Mouse (Mus musculus) hindbrain, postnatal 0 days (tissue): ENCODE results near the gene Crkl. TPM values are rescaled to one million over a fixed set of nuclear protein-coding genes. Genes with fewer than 3 reads are reported as not detected.
"Not testable (repeated sequence)": the region's sequence is repeated elsewhere in the genome, so short reads cannot be mapped to it uniquely, and the experiment has no call there.

Source experiments
- ATAC-seq: fragments of 200-750 bp; cut with Nextera tagmentation; 2 replicates; pipeline ENCODE4 v1.8.0; 2017; ENCODE audit warnings: mild to moderate bottlenecking, moderate TSS enrichment, moderate library complexity
- DNase-seq: peaks from one replicate; pipeline ENCODE4 v3.0.0-alpha.2; 2015; ENCODE audit warnings: low spot score
- H3K27ac ChIP-seq: fragments of 300-500 bp; sonication (generic); 2 replicates; pipeline ENCODE4 v1.5.1; 2014; ENCODE audit warnings: mild to moderate bottlenecking
- H3K27me3 ChIP-seq: fragments of 300-500 bp; sonication (generic); 2 replicates; pipeline ENCODE4 v1.6.1; 2014; ENCODE audit warnings: low read length, mixed read lengths; ENCODE audit not compliant: insufficient read depth
- H3K36me3 ChIP-seq: fragments of 300-500 bp; sonication (generic); 2 replicates; pipeline ENCODE4 v1.6.1; 2014; ENCODE audit warnings: low read length, mixed read lengths; ENCODE audit not compliant: insufficient read depth
- H3K4me1 ChIP-seq: fragments of 300-500 bp; sonication (generic); 2 replicates; pipeline ENCODE4 v1.6.1; 2014; ENCODE audit warnings: antibody characterized with exemption, low read length, mixed read lengths; ENCODE audit not compliant: insufficient read depth
- H3K4me2 ChIP-seq: fragments of 300-500 bp; sonication (generic); 2 replicates; pipeline ENCODE4 v1.6.1; 2014; ENCODE audit warnings: low read depth, mild to moderate bottlenecking, low read length, moderate library complexity, mixed read lengths
- H3K4me3 ChIP-seq: fragments of 300-500 bp; sonication (generic); 2 replicates; pipeline ENCODE4 v1.5.1; 2014; ENCODE audit warnings: low read length
- H3K9ac ChIP-seq: fragments of 300-500 bp; sonication (generic); replicated peaks from 2 replicates; pipeline ENCODE4 v1.6.1; 2014; ENCODE audit warnings: mild to moderate bottlenecking, low read length, moderate library complexity, mixed read lengths
- H3K9me3 ChIP-seq: fragments of 300-500 bp; sonication (generic); 2 replicates; pipeline ENCODE4 v1.6.1; 2016; ENCODE audit warnings: low read length, mixed read lengths
- CTCF ChIP-seq: IDR thresholded peaks from 2 replicates; pipeline ENCODE4 v1.5.1; 2016; ENCODE audit warnings: antibody characterized with exemption, control low read depth, low read depth
- WGBS: fragments of 180-500 bp; shearing (Covaris S2); extraction: QIAGEN DNeasy Blood & Tissue Kit; methylation state at CpG from one replicate; pipeline ENCODE4 v1.1.7; 2014; 5-methylcytosine and 5-hydroxymethylcytosine counted together
- polyA plus RNA-seq: library from polyadenylated mRNA; unstranded; fragments of >200 nt; fragmentation: Nextera tagmentation; extraction: Ambion mirVana; gene quantifications from 2 replicates; pipeline ENCODE4 v1.2.1, GENCODE M21; 2015
- total RNA-seq: library from RNA; depleted of rRNA; stranded (reverse); fragments of >200 nt; gene quantifications from 2 replicates; pipeline ENCODE4 v1.2.3, GENCODE M21; 2014

Gene Crkl
- total and polyA plus RNA-seq, 2 experiments from 2014 or later: 68.7 to 83.1 TPM

GRCm38 (mm10) chr16:17496499-17497305 is 44.9 kb downstream of the Crkl start:
- ATAC-seq: peak; percentile 19; the same call in 1 of the 2 replicates

GRCm38 (mm10) chr16:17499249-17499883 is 47.6 kb downstream of the Crkl start:
- DNase-seq (peak; percentile 80), ATAC-seq (peak; percentile 93)
- H3K4me3 ChIP-seq: no peak overlapping the region
- no peaks in the 10 kb centered on the region for H3K9me3 ChIP-seq
- WGBS: 18% methylated on average over 10 of the region's 10 CpGs
- TF ChIP-seq CTCF: no peak
- no peaks in the 10 kb centered on the region for H3K36me3 ChIP-seq
- no peak overlapping the region for H3K9ac ChIP-seq
- H3K27ac ChIP-seq: peak overlapping the region; percentile 45; the same call in 1 of the 2 replicates
- no peaks in the 10 kb centered on the region for H3K27me3 ChIP-seq
- H3K4me2 ChIP-seq: peak overlapping the region; percentile 8; the same call in 1 of the 2 replicates
- peaks cover 14% of the 10 kb centered on the region for H3K4me1 ChIP-seq

More at GRCm38 (mm10) chr16:17496499-17497305, 44.9 kb downstream of the Crkl start:
- Histone ChIP-seq H3K36me3 (no peaks in the 10 kb centered on the region), H3K9me3 (no peaks in the 10 kb centered on the region), H3K4me2 (no peak overlapping the region), H3K4me3 (no peak overlapping the region), H3K27ac (peak overlapping the region; percentile 64), H3K4me1 (peaks cover 14% of the 10 kb centered on the region), H3K27me3 (no peaks in the 10 kb centered on the region), H3K9ac (no peak overlapping the region)
- no peak for TF ChIP-seq CTCF
- DNase-seq: peak; percentile 84
- 27% methylated on average over 2 of the region's 2 CpGs for WGBS

GRCm38 (mm10) chr16:17502681-17503080 is 50.9 kb downstream of the Crkl start:
- 76% methylated on average over 4 of the region's 4 CpGs for WGBS

GRCm38 (mm10) chr16:17507018-17507552 is 55.3 kb downstream of the Crkl start:
- no peak overlapping the region for H3K4me2 ChIP-seq
- WGBS: 85% methylated on average over 5 of the region's 5 CpGs
- ATAC-seq (no peak), DNase-seq (no peak)
- no peaks in the 10 kb centered on the region; the same call in 1 of the 2 replicates for H3K36me3 ChIP-seq
- H3K27ac ChIP-seq: no peak overlapping the region
- TF ChIP-seq CTCF: no peak
- no peaks in the 10 kb centered on the region for H3K9me3 ChIP-seq
- H3K9ac ChIP-seq: no peak overlapping the region
- no peak overlapping the region for H3K4me3 ChIP-seq
- peaks cover 13% of the 10 kb centered on the region for H3K4me1 ChIP-seq
- H3K27me3 ChIP-seq: no peaks in the 10 kb centered on the region

More at GRCm38 (mm10) chr16:17502681-17503080, 50.9 kb downstream of the Crkl start:
- no peaks in the 10 kb centered on the region for H3K9me3 ChIP-seq
- DNase-seq (no peak), ATAC-seq (no peak)
- H3K27me3 ChIP-seq: no peaks in the 10 kb centered on the region
- no peak overlapping the region for H3K4me3 ChIP-seq
- TF ChIP-seq CTCF: no peak
- no peak overlapping the region for H3K4me2 ChIP-seq
- no peak overlapping the region for H3K27ac ChIP-seq
- H3K4me1 ChIP-seq: 0 out of 2 replicates have a peak, but pooled peaks cover 7% of the 10 kb centered on the region
- H3K9ac ChIP-seq: no peak overlapping the region
- H3K36me3 ChIP-seq: no peaks in the 10 kb centered on the region

GRCm38 (mm10) chr16:17508031-17508430 is 56.2 kb downstream of the Crkl start:
- peaks cover 13% of the 10 kb centered on the region for H3K4me1 ChIP-seq
- not testable (repeated sequence) for H3K27me3 ChIP-seq, H3K9me3 ChIP-seq, DNase-seq, H3K36me3 ChIP-seq
- H3K4me3 ChIP-seq: peak overlapping the region; percentile 83
- peak overlapping the region; percentile 84 for H3K4me2 ChIP-seq
- peak; percentile 42; the same call in 1 of the 2 replicates for TF ChIP-seq CTCF
- peak; percentile 14 for ATAC-seq
- H3K9ac ChIP-seq: peak overlapping the region; percentile 85
- WGBS: 24% methylated on average over 3 of the region's 3 CpGs
- H3K27ac ChIP-seq: peak overlapping the region; percentile 93

- TF ChIP-seq CTCF: peak; percentile 35; the same call in 1 of the 2 replicates
- DNase-seq (peak; percentile 95), ATAC-seq (peak; percentile 96)
- peak within 1 kb of the TSS; percentile 85 for H3K9ac ChIP-seq
- H3K4me2 ChIP-seq: peak within 1 kb of the TSS; percentile 84
- H3K4me1 ChIP-seq: peaks cover 13% of the 10 kb centered on the region
- H3K27ac ChIP-seq: peak within 1 kb of the TSS; percentile 93
- peak within 1 kb of the TSS; percentile 83 for H3K4me3 ChIP-seq
- WGBS: under 1% methylated on average over 50 of the region's 50 CpGs
- no peaks in the 10 kb centered on the region for H3K27me3 ChIP-seq
- peaks cover 15% of the 10 kb centered on the region for H3K36me3 ChIP-seq
- H3K9me3 ChIP-seq: no peaks in the 10 kb centered on the region
Measured at GRCm38 (mm10) chr16:17508546-17509239, 56.9 kb downstream of the Crkl start, which contains the start of gene Lztr1. TSS of gene Lztr1 (plus strand) at chr16:17508688.
